Mouse (Mus musculus): ENCODE measurements around the gene Gabarapl2. TPM values are rescaled to one million over a fixed set of nuclear protein-coding genes. Genes with fewer than 3 reads are reported as not detected.
"Not testable (repeated sequence)": the region's sequence is repeated elsewhere in the genome, so short reads cannot be mapped to it uniquely, and the experiment has no call there.

Gabarapl2 gene
- polyA plus RNA-seq, 1 experiment = 25.4 TPM

DNA sequence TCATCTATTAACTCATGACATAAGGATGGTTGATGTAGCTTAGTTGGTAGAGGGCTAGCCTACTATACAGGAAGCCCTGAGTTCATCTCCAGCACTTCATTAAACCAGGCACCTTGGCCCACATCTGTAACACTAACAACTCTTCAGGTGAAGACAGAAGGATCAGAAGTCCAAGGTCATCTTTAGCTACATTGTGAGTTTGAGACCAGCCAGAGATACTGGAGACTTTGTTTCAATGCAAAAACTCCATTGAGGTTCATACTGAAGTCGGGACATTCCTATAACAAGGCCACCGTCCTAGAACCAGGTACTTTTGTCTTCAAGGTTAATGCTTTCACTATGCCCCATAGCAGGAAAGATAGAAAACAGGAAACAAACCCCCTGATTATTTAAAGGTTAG lies 6.3 kb upstream of the Gabarapl2 start:
- Histone ChIP-seq H3K27me3 (ENCODE audit: control insufficient read depth, insufficient read depth, low read length) (no peaks in the 10 kb centered on the region), H3K27ac (ENCODE audit: insufficient read depth, low read length) (no peak overlapping the region), H3K36me3 (ENCODE audit: control insufficient read depth, insufficient read depth, low read length) (no peaks in the 10 kb centered on the region), H3K4me1 (ENCODE audit: control insufficient read depth, insufficient read depth, insufficient read length) (peaks cover 6% of the 10 kb centered on the region), H3K4me3 (ENCODE audit: extremely low read depth, insufficient read depth, insufficient read length) (no peak overlapping the region)
- WGBS = 83% methylated on average over 2 of the region's 2 CpGs
- TF ChIP-seq POLR2A (IDR thresholded peaks at IDR 0.05; ENCODE audit: low read depth, low read length) = no peak
- no peak for TF ChIP-seq CTCF (IDR thresholded peaks at IDR 0.05; ENCODE audit: extremely low read depth, insufficient read depth, insufficient read length, insufficient replicate concordance)
- DNase-seq (ENCODE audit: low read depth in 1 of 2, low spot score in 2 of 2) = no peak

DNA sequence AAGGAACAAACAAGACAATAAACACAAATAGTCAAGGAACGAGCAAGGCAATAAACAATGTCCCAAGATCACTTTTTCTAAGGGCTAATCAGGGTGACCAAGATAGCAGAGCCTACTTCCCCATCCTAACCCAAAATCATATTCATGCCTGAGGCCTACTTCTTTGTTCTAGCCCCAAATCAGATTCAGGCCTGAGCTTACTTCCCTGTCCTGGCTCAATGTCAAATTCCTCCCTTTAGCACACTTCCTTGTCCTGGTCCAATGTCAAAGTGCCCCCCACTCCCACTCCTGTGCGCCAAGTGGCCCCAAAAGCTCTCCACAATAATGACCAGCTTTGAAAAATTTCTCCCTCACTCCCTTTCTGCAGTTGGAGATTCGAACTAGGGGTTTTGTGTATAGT lies 3.3 kb upstream of the Gabarapl2 start:
- Histone ChIP-seq H3K36me3 (ENCODE audit: control insufficient read depth, insufficient read depth, low read length) (peaks cover under 1% of the 10 kb centered on the region; the same call in 1 of the 2 replicates), H3K4me3 (ENCODE audit: extremely low read depth, insufficient read depth, insufficient read length) (no peak overlapping the region), H3K4me1 (ENCODE audit: control insufficient read depth, insufficient read depth, insufficient read length) (peaks cover 16% of the 10 kb centered on the region), H3K27ac (ENCODE audit: insufficient read depth, low read length) (no peak overlapping the region), H3K27me3 (ENCODE audit: control insufficient read depth, insufficient read depth, low read length) (no peaks in the 10 kb centered on the region)
- 71% methylated on average over 3 of the region's 3 CpGs for WGBS
- no peak for DNase-seq (ENCODE audit: low read depth in 1 of 2, low spot score in 2 of 2)
- no peak for TF ChIP-seq CTCF (IDR thresholded peaks at IDR 0.05; ENCODE audit: extremely low read depth, insufficient read depth, insufficient read length, insufficient replicate concordance)
- TF ChIP-seq POLR2A (IDR thresholded peaks at IDR 0.05; ENCODE audit: low read depth, low read length) = no peak

DNA sequence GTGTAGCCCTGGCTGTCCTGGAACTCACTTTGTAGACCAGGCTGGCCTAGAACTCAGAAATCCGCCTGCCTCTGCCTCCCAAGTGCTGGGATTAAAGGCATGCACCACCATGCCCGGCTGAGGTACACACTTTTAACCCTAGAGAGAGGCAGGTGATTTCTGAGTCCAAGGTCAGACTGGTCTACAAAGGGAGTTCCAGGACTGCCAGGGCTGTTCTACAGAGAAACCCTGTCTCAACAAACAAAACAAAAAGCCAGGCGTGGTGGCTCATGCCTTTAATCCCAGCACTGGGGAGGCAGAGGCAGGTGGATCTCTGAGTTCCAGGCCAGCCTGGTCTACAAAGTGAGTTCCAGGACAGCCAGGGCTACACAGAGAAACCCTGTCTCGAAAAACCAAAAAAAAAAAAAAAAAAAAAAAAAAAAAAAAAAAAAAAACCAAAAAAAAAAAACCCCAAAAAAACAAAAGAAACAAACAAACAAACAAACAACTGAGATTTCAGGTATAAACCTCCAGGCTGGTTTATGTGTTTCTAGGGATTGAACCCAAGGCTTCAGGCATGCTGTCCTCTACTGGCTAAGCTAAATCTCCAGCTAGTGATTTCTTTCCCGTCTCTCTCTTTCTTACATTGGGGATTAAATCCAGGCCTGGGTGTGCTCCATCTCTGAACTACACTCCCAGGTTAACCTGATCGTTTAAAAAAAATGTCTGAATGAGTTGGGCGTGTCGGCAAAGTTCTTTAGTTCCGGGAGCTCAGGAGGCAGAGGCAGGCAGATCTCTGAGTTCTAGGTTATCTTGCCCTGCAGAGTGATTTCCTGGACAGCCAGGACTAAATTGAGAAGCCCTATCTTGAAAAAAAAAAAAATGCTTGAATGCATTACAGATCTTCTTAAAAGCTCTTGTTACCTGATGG lies 2.2 kb upstream of the Gabarapl2 start:
- peaks cover 12% of the 10 kb centered on the region for H3K4me1 ChIP-seq (ENCODE audit: control insufficient read depth, insufficient read depth, insufficient read length)
- WGBS = 90% methylated on average over 9 of the region's 9 CpGs

DNA sequence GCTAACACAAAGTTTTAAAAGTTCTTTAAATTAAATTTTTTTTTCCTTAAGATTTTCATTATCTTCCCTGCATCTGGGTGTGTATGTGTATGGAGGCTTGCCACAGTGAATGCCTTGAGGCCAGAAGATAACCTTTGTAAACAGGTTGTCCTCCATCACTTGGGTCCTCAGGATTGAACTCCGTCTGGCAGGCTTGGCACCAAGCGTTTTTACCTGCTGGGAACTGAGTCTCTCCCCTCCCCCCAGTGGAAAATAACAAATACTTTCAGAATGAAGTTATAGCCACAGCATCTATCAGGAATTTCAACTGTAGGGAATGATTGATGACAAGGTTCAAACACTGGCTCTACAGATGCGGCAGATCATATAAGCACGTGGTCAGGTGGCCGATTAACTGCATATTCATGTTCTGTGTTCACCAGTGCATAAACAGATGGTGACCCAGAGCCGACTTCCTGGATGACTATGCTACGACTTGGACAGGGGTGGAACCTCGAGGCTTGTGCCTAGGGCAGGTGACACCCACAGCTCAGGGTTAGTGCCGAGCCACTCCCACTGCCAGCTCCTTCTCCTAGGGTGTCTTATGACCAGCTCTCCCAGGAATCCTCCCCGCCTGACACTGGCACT lies 874 bp upstream of the Gabarapl2 start:
- peaks cover 10% of the 10 kb centered on the region for H3K4me1 ChIP-seq (ENCODE audit: control insufficient read depth, insufficient read depth, insufficient read length)
- peak in 1 of 2 experiments; percentile 23 for DNase-seq (ENCODE audit: low read depth in 1 of 2, low spot score in 2 of 2)

More for the DNA sequence above, 2.2 kb upstream of the Gabarapl2 start:
- not testable (repeated sequence) for DNase-seq (ENCODE audit: low read depth in 1 of 2, low spot score in 2 of 2); H3K4me3 ChIP-seq (ENCODE audit: extremely low read depth, insufficient read depth, insufficient read length); H3K27me3 ChIP-seq (ENCODE audit: control insufficient read depth, insufficient read depth, low read length); H3K27ac ChIP-seq (ENCODE audit: insufficient read depth, low read length); H3K36me3 ChIP-seq (ENCODE audit: control insufficient read depth, insufficient read depth, low read length)

DNA sequence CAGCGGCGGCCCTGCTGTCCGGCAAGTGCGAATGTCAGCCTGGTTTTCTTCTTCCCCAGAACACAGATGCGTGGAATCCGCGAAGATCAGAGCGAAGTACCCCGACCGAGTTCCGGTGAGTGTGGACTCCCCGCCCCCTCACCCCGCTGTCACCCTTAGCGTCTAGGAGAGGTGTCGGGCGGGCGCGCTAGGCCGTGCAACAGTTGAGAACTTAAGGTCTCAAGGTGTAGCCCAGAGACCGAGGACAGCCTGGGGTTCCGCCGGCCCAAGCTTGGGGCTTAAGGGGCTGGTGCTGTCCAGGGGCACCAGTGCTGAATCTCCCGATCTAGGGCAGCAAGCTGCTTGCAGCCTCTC lies 575 bp downstream of the Gabarapl2 start:
- WGBS = under 1% methylated on average over 23 of the region's 23 CpGs

More for the DNA sequence above, 874 bp upstream of the Gabarapl2 start:
- TF ChIP-seq CTCF (IDR thresholded peaks at IDR 0.05; ENCODE audit: extremely low read depth, insufficient read depth, insufficient read length, insufficient replicate concordance) = no peak
- no peak for TF ChIP-seq POLR2A (IDR thresholded peaks at IDR 0.05; ENCODE audit: low read depth, low read length)
- Histone ChIP-seq H3K27ac (ENCODE audit: insufficient read depth, low read length) (peak overlapping the region; percentile 26; the same call in 1 of the 2 replicates), H3K4me3 (ENCODE audit: extremely low read depth, insufficient read depth, insufficient read length) (peak overlapping the region; percentile 92), H3K27me3 (ENCODE audit: control insufficient read depth, insufficient read depth, low read length) (no peaks in the 10 kb centered on the region), H3K36me3 (ENCODE audit: control insufficient read depth, insufficient read depth, low read length) (peaks cover 6% of the 10 kb centered on the region)
- WGBS = 11% methylated on average over 10 of the region's 10 CpGs

DNA sequence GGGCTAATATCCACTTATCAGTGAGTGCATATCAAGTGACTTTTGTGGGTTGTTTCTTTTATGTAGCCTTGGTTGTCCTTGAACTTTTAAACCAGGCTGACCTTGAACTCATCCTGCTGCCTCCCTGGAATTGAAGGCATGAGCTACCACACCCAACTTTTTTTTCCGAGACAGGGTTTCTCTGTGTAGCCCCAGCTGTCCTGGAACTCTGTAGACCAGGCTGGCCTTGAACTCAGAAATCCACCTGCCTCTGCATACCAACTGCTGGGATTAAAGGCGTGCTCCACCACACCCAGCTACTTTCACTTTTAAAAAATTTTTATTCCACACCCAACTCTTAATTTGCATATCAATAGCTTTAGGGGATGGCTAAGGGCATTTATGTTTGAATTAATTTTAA lies 3.0 kb downstream of the Gabarapl2 start:
- 89% methylated on average over 2 of the region's 2 CpGs for WGBS
- no peak for DNase-seq (ENCODE audit: low read depth in 1 of 2, low spot score in 2 of 2)
- H3K27me3 ChIP-seq (ENCODE audit: control insufficient read depth, insufficient read depth, low read length) = no peaks in the 10 kb centered on the region
- TF ChIP-seq POLR2A (IDR thresholded peaks at IDR 0.05; ENCODE audit: low read depth, low read length) (no peak), CTCF (IDR thresholded peaks at IDR 0.05; ENCODE audit: extremely low read depth, insufficient read depth, insufficient read length, insufficient replicate concordance) (no peak)
- no peak overlapping the region for H3K4me3 ChIP-seq (ENCODE audit: extremely low read depth, insufficient read depth, insufficient read length)
- H3K4me1 ChIP-seq (ENCODE audit: control insufficient read depth, insufficient read depth, insufficient read length) = peaks cover 20% of the 10 kb centered on the region
- H3K27ac ChIP-seq (ENCODE audit: insufficient read depth, low read length) = no peak overlapping the region
- peaks cover 14% of the 10 kb centered on the region for H3K36me3 ChIP-seq (ENCODE audit: control insufficient read depth, insufficient read depth, low read length)

More for the DNA sequence above, 575 bp downstream of the Gabarapl2 start:
- TF ChIP-seq CTCF (IDR thresholded peaks at IDR 0.05; ENCODE audit: extremely low read depth, insufficient read depth, insufficient read length, insufficient replicate concordance) = no peak
- no peak for TF ChIP-seq POLR2A (IDR thresholded peaks at IDR 0.05; ENCODE audit: low read depth, low read length)
- H3K4me3 ChIP-seq (ENCODE audit: extremely low read depth, insufficient read depth, insufficient read length) = peak overlapping the region; percentile 92
- H3K36me3 ChIP-seq (ENCODE audit: control insufficient read depth, insufficient read depth, low read length) = peaks cover 9% of the 10 kb centered on the region
- peaks cover 10% of the 10 kb centered on the region for H3K4me1 ChIP-seq (ENCODE audit: control insufficient read depth, insufficient read depth, insufficient read length)
- H3K27me3 ChIP-seq (ENCODE audit: control insufficient read depth, insufficient read depth, low read length) = no peaks in the 10 kb centered on the region
- H3K27ac ChIP-seq (ENCODE audit: insufficient read depth, low read length) = peak overlapping the region; percentile 75
- peak in 1 of 2 experiments; percentile 42 for DNase-seq (ENCODE audit: low read depth in 1 of 2, low spot score in 2 of 2)
